Comparison of ENCODE assay signal across 14 mouse cellular contexts in genomic region chr11:21974005-21974531, GRCm38 (mm10). TPM values are rescaled to one million over a fixed set of nuclear protein-coding genes. Genes with fewer than 3 reads are reported as not detected.
DNase-seq lines count a peak whose midpoint lies in the region; ATAC-seq and TF ChIP-seq lines count a peak whose summit lies in the region.
"Had no signal": no experiment of that assay in that cellular context is flagged by ENCODE, and none has a peak within 500 bp of the region (broad histone marks: within the 10 kb centered on the region; RNA-seq: fewer than 3 reads in every experiment).

No protein-coding gene starts in this region.

- CTCF ChIA-PET in Patski (lab: Charles Lee), result interaction anchor here (0.8 to 1.4 kb wide), 4 partner anchors 8 to 233 kb away, joined by 3 read pairs; no protein-coding TSS in a partner anchor

- no peak for DNase-seq in hindbrain, postnatal 0 days (ENCODE audit: low spot score)
- DNase-seq in midbrain, embryonic 11.5 days (ENCODE audit: low spot score, missing footprints), result peak; percentile 72
- no peak for DNase-seq in Patski (ENCODE audit: low read depth, low spot score)
- peak; percentile 18 for DNase-seq in stomach, postnatal 0 days (ENCODE audit: low spot score)
- DNase-seq in gastrocnemius, postnatal 10 days, result no peak
- DNase-seq: adrenal gland, adult 8-10 months; right cerebral cortex, postnatal 4 days had no signal

- no peaks in the 10 kb centered on the region for H3K4me1 ChIP-seq in hindbrain, postnatal 0 days (ENCODE audit: insufficient read depth, low read length)
- no peaks in the 10 kb centered on the region for H3K4me1 ChIP-seq in hindbrain, embryonic 13.5 days (replicated peaks)
- no peaks in the 10 kb centered on the region for H3K4me1 ChIP-seq in midbrain, embryonic 11.5 days (ENCODE audit: control insufficient read depth, insufficient read depth, low read length)
- no peaks in the 10 kb centered on the region for H3K4me1 ChIP-seq in midbrain, embryonic 13.5 days (replicated peaks)
- no peaks in the 10 kb centered on the region for H3K4me1 ChIP-seq in stomach, postnatal 0 days (replicated peaks; ENCODE audit: control insufficient read depth, insufficient read depth)

- H3K27ac ChIP-seq in hindbrain, postnatal 0 days, result no peak overlapping the region
- H3K27ac ChIP-seq in hindbrain, embryonic 13.5 days, result no peak overlapping the region
- H3K27ac ChIP-seq in midbrain, embryonic 11.5 days (ENCODE audit: low read depth, low read length), result no peak overlapping the region
- no peak overlapping the region for H3K27ac ChIP-seq in midbrain, embryonic 13.5 days
- H3K27ac ChIP-seq in stomach, postnatal 0 days (replicated peaks), result no peak overlapping the region
- H3K27ac ChIP-seq: hindbrain, embryonic 14.5 days had no signal

- no peak for TF ChIP-seq EP300 in stomach, postnatal 0 days (optimal IDR thresholded peaks at IDR 0.05)

- ATAC-seq in hindbrain, postnatal 0 days, result no peak
- ATAC-seq in hindbrain, embryonic 13.5 days (ENCODE audit: low FRiP score), result no peak
- ATAC-seq in midbrain, embryonic 11.5 days (ENCODE audit: low FRiP score), result no peak
- no peak for ATAC-seq in midbrain, embryonic 13.5 days
- ATAC-seq in Patski, result peak; percentile 7
- no peak for ATAC-seq in stomach, postnatal 0 days (ENCODE audit: low FRiP score, low TSS enrichment)
- ATAC-seq: forebrain, embryonic 16.5 days; midbrain, embryonic 16.5 days had no signal

- H3K4me2 ChIP-seq in hindbrain, postnatal 0 days (ENCODE audit: low read depth, low read length), result no peak overlapping the region
- H3K4me2 ChIP-seq in hindbrain, embryonic 13.5 days, result no peak overlapping the region
- no peak overlapping the region for H3K4me2 ChIP-seq in midbrain, embryonic 11.5 days
- no peak overlapping the region for H3K4me2 ChIP-seq in midbrain, embryonic 13.5 days (replicated peaks)
- no peak overlapping the region for H3K4me2 ChIP-seq in stomach, postnatal 0 days (replicated peaks; ENCODE audit: low read depth)
- H3K4me2 ChIP-seq: hindbrain, embryonic 14.5 days had no signal

- H3K27me3 ChIP-seq in hindbrain, postnatal 0 days (ENCODE audit: insufficient read depth, low read length), result no peaks in the 10 kb centered on the region
- H3K27me3 ChIP-seq in hindbrain, embryonic 13.5 days, result no peaks in the 10 kb centered on the region
- no peaks in the 10 kb centered on the region for H3K27me3 ChIP-seq in midbrain, embryonic 11.5 days (ENCODE audit: control insufficient read depth, insufficient read depth, low read length)
- no peaks in the 10 kb centered on the region for H3K27me3 ChIP-seq in midbrain, embryonic 13.5 days
- no peaks in the 10 kb centered on the region for H3K27me3 ChIP-seq in Patski
- H3K27me3 ChIP-seq in stomach, postnatal 0 days (ENCODE audit: control insufficient read depth, insufficient read depth, low read length), result no peaks in the 10 kb centered on the region

- 79% methylated on average over 5 of the region's 5 CpGs for WGBS in hindbrain, postnatal 0 days
- WGBS in hindbrain, embryonic 13.5 days, result 77% methylated on average over 5 of the region's 5 CpGs
- 78% methylated on average over 5 of the region's 5 CpGs for WGBS in midbrain, embryonic 11.5 days
- 79% methylated on average over 5 of the region's 5 CpGs for WGBS in midbrain, embryonic 13.5 days
- WGBS in stomach, postnatal 0 days, result 56% methylated on average over 5 of the region's 5 CpGs

- TF ChIP-seq CTCF in hindbrain, postnatal 0 days (IDR thresholded peaks at IDR 0.05; ENCODE audit: low read depth), result peak; percentile 18; the same call in 1 of the 2 replicates
- peak; percentile 20 for TF ChIP-seq CTCF in Patski (IDR thresholded peaks at IDR 0.05)
- TF ChIP-seq CTCF in stomach, postnatal 0 days (IDR thresholded peaks at IDR 0.05; ENCODE audit: low read depth), result peak; percentile 59

- no peaks in the 10 kb centered on the region for H3K36me3 ChIP-seq in hindbrain, postnatal 0 days (ENCODE audit: insufficient read depth, low read length)
- no peaks in the 10 kb centered on the region for H3K36me3 ChIP-seq in hindbrain, embryonic 13.5 days
- H3K36me3 ChIP-seq in midbrain, embryonic 11.5 days (ENCODE audit: control insufficient read depth, insufficient read depth, low read length), result no peaks in the 10 kb centered on the region
- H3K36me3 ChIP-seq in midbrain, embryonic 13.5 days, result no peaks in the 10 kb centered on the region
- H3K36me3 ChIP-seq in stomach, postnatal 0 days (ENCODE audit: control insufficient read depth, insufficient read depth, low read length), result no peaks in the 10 kb centered on the region

- in situ Hi-C loops in Patski (cut with MboI; ENCODE audit: low pct_unique_long_range_greater_than_20kb), result no loop called here

- no peaks in the 10 kb centered on the region for H3K9me3 ChIP-seq in hindbrain, postnatal 0 days (ENCODE audit: low read length)
- 0 out of 2 replicates have a peak, but pooled peaks cover 4% of the 10 kb centered on the region for H3K9me3 ChIP-seq in hindbrain, embryonic 13.5 days
- 0 out of 2 replicates have a peak, but pooled peaks cover 4% of the 10 kb centered on the region for H3K9me3 ChIP-seq in midbrain, embryonic 11.5 days (ENCODE audit: control insufficient read depth, low read length)
- no peaks in the 10 kb centered on the region for H3K9me3 ChIP-seq in midbrain, embryonic 13.5 days
- no peaks in the 10 kb centered on the region for H3K9me3 ChIP-seq in stomach, postnatal 0 days (ENCODE audit: control insufficient read depth, low read length)

- POLR2A ChIA-PET in Patski (lab: Charles Lee), result no interaction called here

- H3K9ac ChIP-seq in hindbrain, postnatal 0 days (replicated peaks; ENCODE audit: low read length), result no peak overlapping the region
- H3K9ac ChIP-seq in hindbrain, embryonic 13.5 days, result no peak overlapping the region
- H3K9ac ChIP-seq in midbrain, embryonic 11.5 days (ENCODE audit: low read length), result no peak overlapping the region
- no peak overlapping the region for H3K9ac ChIP-seq in midbrain, embryonic 13.5 days (replicated peaks)
- H3K9ac ChIP-seq in stomach, postnatal 0 days (ENCODE audit: low read length), result no peak overlapping the region
- H3K9ac ChIP-seq: hindbrain, embryonic 14.5 days had no signal

- H3K4me3 ChIP-seq in hindbrain, postnatal 0 days (ENCODE audit: low read length), result no peak overlapping the region
- H3K4me3 ChIP-seq in hindbrain, embryonic 13.5 days, result no peak overlapping the region
- no peak overlapping the region for H3K4me3 ChIP-seq in midbrain, embryonic 11.5 days (ENCODE audit: low read depth, low read length)
- no peak overlapping the region for H3K4me3 ChIP-seq in midbrain, embryonic 13.5 days (replicated peaks)
- H3K4me3 ChIP-seq in stomach, postnatal 0 days (ENCODE audit: low read depth, low read length), result no peak overlapping the region

RNA-seq across cellular contexts. Expression of gene Otx1, which starts 28.6 kb away (rescaled TPM):
- 0.36 and 1.2 TPM in 2 replicates for total RNA-seq in hindbrain, postnatal 0 days (2014; rRNA removed)
- polyA plus RNA-seq in hindbrain, postnatal 0 days (2015; fragmentation: Nextera tagmentation; extraction: Ambion mirVana), result 0.74 and 0.86 TPM in 2 replicates
- 1.6 and 2.1 TPM in 2 replicates for polyA plus RNA-seq in hindbrain, embryonic 13.5 days (2015; fragmentation: Nextera tagmentation; extraction: Ambion mirVana)
- 40.6 and 43.7 TPM in 2 replicates for polyA plus RNA-seq in midbrain, embryonic 11.5 days (2014; fragmentation: Nextera tagmentation; extraction: Ambion mirVana)
- polyA plus RNA-seq in midbrain, embryonic 13.5 days (2015; fragmentation: Nextera tagmentation; extraction: Ambion mirVana), result 23.2 and 23.5 TPM in 2 replicates
- polyA plus RNA-seq in Patski (2021), result 3.4 TPM
- 0.02 TPM in 1 of 2 replicates, not detected in the other for polyA plus RNA-seq in stomach, postnatal 0 days (2015; fragmentation: Nextera tagmentation; extraction: Ambion mirVana)
- total RNA-seq in gastrocnemius, postnatal 10 days (2021), result not detected
- total RNA-seq: adrenal gland, adult 8-10 months had no signal
- polyA plus RNA-seq: kidney, embryonic 16.5 days; thymus, postnatal 0 days had no signal

Comparison
In these comparisons a context has a peak if more than half of its experiments do, and no peak if none do; other contexts are left out.
1. DNase-seq: peak in midbrain, embryonic 11.5 days (single experiment) and stomach, postnatal 0 days (single experiment); none in hindbrain, postnatal 0 days (single experiment), Patski (single experiment) and gastrocnemius, postnatal 10 days (single experiment).
2. Peak in every context shown above with its lines, with median percentiles within 50 percentile points of each other: CTCF ChIP-seq.